Mouse (Mus musculus) kidney, adult 2 months (tissue): ENCODE data around the gene Smco2. TPM values are rescaled to one million over a fixed set of nuclear protein-coding genes. Genes with fewer than 3 reads are reported as not detected.
A peak's percentile ranks its signal among the peaks of the same experiment; 100 is the strongest.

Experiments used
- DNase-seq: peaks from one replicate; pipeline ENCODE4 v3.0.0; 2021
- H3K27ac ChIP-seq: fragments of 200-500 bp; 2 replicates; pipeline ENCODE4 v1.5.1; 2012; ENCODE audit warnings: low read depth, low read length, control low read depth, inconsistent platforms; ENCODE audit not compliant: insufficient read depth
- H3K27me3 ChIP-seq: fragments of 200-500 bp; replicated peaks from 2 replicates; pipeline ENCODE4 v1.6.1; 2012; ENCODE audit warnings: mild to moderate bottlenecking, moderate library complexity, low read length, inconsistent platforms; ENCODE audit not compliant: control insufficient read depth, insufficient read depth
- H3K36me3 ChIP-seq: fragments of 200-500 bp; 2 replicates; pipeline ENCODE4 v1.6.1; 2012; ENCODE audit warnings: mild to moderate bottlenecking, moderate library complexity, low read length, inconsistent platforms; ENCODE audit not compliant: control insufficient read depth, insufficient read depth
- H3K4me1 ChIP-seq: fragments of 200-500 bp; 2 replicates; pipeline ENCODE4 v1.6.1; 2011; ENCODE audit warnings: low read length; ENCODE audit not compliant: control insufficient read depth, insufficient read depth
- H3K4me3 ChIP-seq: fragments of 200-500 bp; 2 replicates; pipeline ENCODE4 v1.5.1; 2011; ENCODE audit warnings: mild to moderate bottlenecking, low read depth, low read length, control low read depth; ENCODE audit not compliant: insufficient read depth
- CTCF ChIP-seq: fragments of 200-500 bp; conservative IDR thresholded peaks from 2 replicates; pipeline ENCODE4 v1.5.1; 2011; ENCODE audit warnings: low read depth, mild to moderate bottlenecking, control low read depth, low read length, moderate library complexity, mixed read lengths; ENCODE audit not compliant: insufficient read depth, insufficient read length
- POLR2A ChIP-seq: fragments of 200-500 bp; IDR thresholded peaks from one replicate; pipeline ENCODE4 v1.6.1; 2011; ENCODE audit warnings: low read depth, low read length, control low read depth
- WGBS: fragments of 180-500 bp; shearing (Covaris S2); methylation state at CpG from one replicate; pipeline ENCODE4 v1.1.7; 2018; 5-methylcytosine and 5-hydroxymethylcytosine counted together
- polyA plus RNA-seq: library from polyadenylated mRNA; depleted of rRNA; stranded (reverse); fragments of >200 nt; gene quantifications from 2 replicates; pipeline ENCODE4 v1.2.3, GENCODE M21; 2012; rRNA removed

The Smco2 gene
- polyA plus RNA-seq, 1 experiment: not detected

DNA sequence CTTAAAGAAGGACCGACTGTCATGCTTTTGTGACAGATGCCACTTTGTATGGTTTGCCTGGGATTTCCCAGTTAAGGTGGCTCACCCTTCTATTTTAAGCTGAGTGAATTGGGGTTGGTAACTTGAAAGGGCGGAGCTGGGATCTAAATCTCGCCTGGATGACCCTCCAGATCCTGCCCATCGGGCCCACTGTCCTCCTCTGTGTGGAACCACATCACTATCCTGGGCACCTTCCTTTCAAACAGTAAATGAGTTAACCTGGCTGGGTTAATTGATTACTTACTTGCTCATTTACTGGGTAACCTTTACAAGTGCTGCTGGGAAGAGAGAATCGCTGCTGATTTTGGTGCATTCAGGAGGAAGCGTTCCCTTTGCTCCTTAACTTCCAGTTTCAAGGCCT is 68.4 kb downstream of the Smco2 start:
- peak; percentile 82 for DNase-seq
- Histone ChIP-seq H3K27me3 (no peaks in the 10 kb centered on the region), H3K4me3 (no peak overlapping the region), H3K27ac (peak overlapping the region; percentile 59), H3K36me3 (no peaks in the 10 kb centered on the region; the same call in 1 of the 2 replicates), H3K4me1 (peaks cover 16% of the 10 kb centered on the region)
- 53% methylated on average over 6 of the region's 6 CpGs for WGBS
- TF ChIP-seq CTCF: no peak
- no peak for TF ChIP-seq POLR2A

Other genes starting within 250 kb of the Smco2 start
- 45.4 and 59.9 TPM in 2 replicates for gene Med21, start 207.6 kb upstream of the Smco2 start, polyA plus RNA-seq
- 32.9 and 34.8 TPM in 2 replicates for gene Tm7sf3, start 207.3 kb upstream of the Smco2 start, polyA plus RNA-seq
- gene Stk38l, start 125.1 kb upstream of the Smco2 start, polyA plus RNA-seq: 3.9 and 4.3 TPM in 2 replicates
- gene Arntl2, start 54.0 kb upstream of the Smco2 start, polyA plus RNA-seq: 3.3 and 4.1 TPM in 2 replicates
- 20.6 and 23.4 TPM in 2 replicates for gene Ppfibp1, start 38.4 kb downstream of the Smco2 start, polyA plus RNA-seq
- gene 1700034J05Rik, start 104.3 kb downstream of the Smco2 start, polyA plus RNA-seq: 0.07 TPM in 1 of 2 replicates, not detected in the other
- gene Rep15, start 182.5 kb downstream of the Smco2 start, polyA plus RNA-seq: 0.35 and 0.42 TPM in 2 replicates
- 16.9 and 33.1 TPM in 2 replicates for gene Mrps35, start 192.7 kb downstream of the Smco2 start, polyA plus RNA-seq
- gene Mansc4, start 236.9 kb downstream of the Smco2 start, polyA plus RNA-seq: 15.6 and 17.2 TPM in 2 replicates
- gene Klhl42, start 241.3 kb downstream of the Smco2 start, polyA plus RNA-seq: 13.3 and 15.3 TPM in 2 replicates